Mouse (Mus musculus) c-Kit-positive CD71-positive TER-119-negative erythroid progenitor cells, embryonic 14.5 days (primary cell): ENCODE data around the gene Cuedc1.
"Not testable (repeated sequence)": the region's sequence is repeated elsewhere in the genome, so short reads cannot be mapped to it uniquely, and the experiment has no call there.

Experiments used
- DNase-seq: peaks from one replicate; pipeline ENCODE4 v3.0.0-alpha.2; 2013; ENCODE audit warnings: low read depth

Gene Cuedc1

DNA sequence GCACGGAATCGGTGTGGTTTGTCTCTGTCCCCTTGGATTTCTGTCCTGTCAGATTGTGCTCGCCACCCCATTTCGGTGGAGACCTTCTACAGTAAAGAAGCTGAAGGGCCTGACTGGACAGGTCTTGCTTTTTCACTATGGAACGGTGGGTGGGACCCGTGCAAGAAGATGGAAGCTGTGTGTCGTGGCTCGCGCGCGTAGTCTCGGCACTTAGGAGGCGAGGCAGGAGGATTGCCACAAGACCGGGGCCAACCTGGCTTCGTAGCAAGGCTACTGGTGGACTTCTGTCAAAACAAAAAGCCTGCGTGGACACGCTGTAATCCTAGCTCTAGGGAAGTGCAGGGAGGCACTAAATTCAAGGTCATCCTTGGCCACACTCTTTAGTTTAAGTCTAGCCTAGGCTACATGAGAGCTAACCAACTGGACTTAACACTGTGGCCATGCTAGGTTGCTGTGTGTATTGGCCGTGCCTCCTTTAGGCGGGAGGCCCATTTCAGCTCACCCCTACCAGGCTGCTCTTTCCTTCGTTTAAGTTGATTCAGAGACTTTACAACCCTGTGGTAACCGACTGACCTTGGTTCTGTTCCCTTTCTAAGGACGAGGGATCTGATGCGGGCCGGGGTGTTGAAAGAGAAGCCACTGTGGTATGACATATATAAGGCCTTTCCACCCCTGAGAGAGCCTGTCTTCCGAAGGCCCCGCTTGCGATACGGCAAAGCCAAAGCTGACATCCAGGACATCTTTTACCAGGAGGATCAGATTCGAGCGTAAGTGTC lies 106.9 kb downstream of the Cuedc1 start:
- DNase-seq, result no peak

GRCm38 (mm10) chr11:88206576-88206975 lies 108.7 kb downstream of the Cuedc1 start:
- DNase-seq, result not testable (repeated sequence)

GRCm38 (mm10) chr11:88207697-88208096 lies 109.8 kb downstream of the Cuedc1 start:
- DNase-seq, result no peak

DNA sequence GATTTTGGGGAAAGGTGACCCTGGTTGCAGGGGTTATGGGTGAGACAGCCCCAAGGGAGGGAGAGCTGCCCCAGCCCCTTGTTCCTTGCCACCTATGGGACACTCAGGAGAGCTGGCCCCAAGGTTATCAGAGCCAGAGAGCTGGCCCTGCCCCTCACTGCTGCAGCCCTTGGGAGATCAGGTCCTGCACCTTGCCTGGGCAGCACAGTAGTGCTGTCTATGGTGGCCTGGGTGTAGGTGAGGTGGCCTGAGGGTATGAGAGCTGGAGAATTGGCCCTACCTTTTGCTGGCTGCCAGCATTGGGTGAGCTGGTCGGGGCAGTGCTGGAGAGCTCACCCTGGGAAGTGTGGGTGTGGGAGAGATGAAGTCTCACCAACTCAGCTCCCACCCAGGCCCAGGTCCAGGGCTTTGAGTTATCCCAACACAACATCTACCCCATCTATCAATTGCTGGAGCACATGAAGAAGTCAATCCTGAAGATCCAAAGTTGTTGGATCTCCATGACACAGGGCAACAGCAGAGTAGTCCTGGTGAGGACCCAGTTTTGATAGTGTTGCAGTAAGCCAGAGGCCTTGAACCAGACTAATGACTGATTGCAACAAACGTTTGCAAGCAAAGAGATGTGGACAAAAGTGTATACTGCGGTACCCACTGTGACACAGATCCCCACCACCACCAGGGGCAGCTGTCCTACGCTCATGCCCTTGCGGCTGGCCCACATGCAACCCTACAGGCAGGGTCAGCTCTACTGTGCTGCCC lies 114.1 kb downstream of the Cuedc1 start:
- no peak for DNase-seq

GRCm38 (mm10) chr11:88213757-88214156 lies 115.9 kb downstream of the Cuedc1 start:
- no peak for DNase-seq

DNA sequence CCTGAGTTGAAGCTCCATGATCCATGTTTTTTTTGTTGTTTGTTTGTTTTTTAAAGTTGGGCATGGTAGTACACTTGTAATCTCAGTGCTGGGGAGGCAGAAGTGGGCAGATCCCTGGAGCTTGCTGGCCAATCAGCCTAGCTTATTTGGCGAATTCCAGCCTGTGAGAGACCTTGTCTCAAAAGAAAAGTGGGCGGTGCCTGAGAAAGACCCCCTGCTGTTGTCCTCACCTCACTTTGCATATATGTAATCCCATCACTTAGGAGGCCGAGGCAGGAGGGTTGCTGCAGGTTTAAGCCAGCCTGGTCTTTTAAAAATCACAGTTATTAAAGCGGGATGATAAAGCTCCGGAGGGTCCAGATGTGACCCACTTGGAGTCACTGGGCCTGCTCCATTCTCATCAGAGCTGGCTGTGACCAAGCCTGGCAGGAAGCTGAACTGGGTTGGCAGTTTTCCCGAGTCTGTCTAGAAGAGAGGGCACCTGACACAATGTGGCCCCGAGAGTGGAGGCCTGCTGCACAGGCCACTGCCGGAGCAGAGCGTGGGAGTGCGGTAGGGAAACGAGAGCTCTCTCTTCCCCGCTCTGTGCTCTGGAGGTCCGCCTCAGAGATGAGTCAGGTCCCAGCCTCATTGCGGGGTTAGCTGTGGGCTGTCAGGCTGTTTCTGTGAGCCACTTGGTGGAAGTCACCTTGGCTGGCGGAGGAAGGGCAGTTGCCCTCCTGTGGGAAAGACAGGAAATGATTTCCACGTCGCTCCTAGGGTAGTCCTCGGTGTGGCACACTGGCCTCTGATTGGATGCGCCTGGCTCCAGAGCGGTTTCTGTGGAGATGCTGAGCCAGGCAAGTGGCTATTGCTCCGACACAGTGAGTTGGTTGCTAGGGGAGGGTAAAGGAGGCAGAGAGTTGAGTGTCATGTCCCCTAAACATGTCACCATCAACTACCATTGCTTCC lies 117.3 kb downstream of the Cuedc1 start:
- no peak for DNase-seq

GRCm38 (mm10) chr11:88216231-88216685 lies 118.4 kb downstream of the Cuedc1 start:
- no peak for DNase-seq

DNA sequence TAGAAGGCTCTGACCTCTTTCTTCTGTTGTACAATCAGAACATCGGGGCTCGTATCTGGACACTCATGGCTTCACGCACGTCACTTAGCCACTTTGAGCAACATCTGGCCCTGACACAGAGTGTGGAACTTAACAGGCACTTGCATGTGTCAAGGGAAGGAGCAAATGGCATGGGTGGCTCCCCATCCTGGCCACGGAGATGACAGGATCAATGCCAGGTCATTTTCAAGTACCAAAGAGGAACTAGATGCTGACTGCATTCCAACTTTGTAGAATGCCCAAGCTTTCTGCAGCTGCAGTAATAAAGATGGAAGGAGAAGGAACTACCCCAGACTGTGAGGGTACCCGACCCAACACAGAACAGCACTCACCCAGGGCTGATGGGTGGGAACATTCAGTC lies 120.3 kb downstream of the Cuedc1 start:
- DNase-seq, result no peak

GRCm38 (mm10) chr11:88218586-88218985 lies 120.7 kb downstream of the Cuedc1 start:
- no peak for DNase-seq

GRCm38 (mm10) chr11:88221929-88222475 lies 124.1 kb downstream of the Cuedc1 start:
- DNase-seq, result no peak

GRCm38 (mm10) chr11:88227001-88227957 lies 129.4 kb downstream of the Cuedc1 start:
- no peak for DNase-seq

GRCm38 (mm10) chr11:88231213-88231790 lies 133.4 kb downstream of the Cuedc1 start:
- DNase-seq, result no peak

DNA sequence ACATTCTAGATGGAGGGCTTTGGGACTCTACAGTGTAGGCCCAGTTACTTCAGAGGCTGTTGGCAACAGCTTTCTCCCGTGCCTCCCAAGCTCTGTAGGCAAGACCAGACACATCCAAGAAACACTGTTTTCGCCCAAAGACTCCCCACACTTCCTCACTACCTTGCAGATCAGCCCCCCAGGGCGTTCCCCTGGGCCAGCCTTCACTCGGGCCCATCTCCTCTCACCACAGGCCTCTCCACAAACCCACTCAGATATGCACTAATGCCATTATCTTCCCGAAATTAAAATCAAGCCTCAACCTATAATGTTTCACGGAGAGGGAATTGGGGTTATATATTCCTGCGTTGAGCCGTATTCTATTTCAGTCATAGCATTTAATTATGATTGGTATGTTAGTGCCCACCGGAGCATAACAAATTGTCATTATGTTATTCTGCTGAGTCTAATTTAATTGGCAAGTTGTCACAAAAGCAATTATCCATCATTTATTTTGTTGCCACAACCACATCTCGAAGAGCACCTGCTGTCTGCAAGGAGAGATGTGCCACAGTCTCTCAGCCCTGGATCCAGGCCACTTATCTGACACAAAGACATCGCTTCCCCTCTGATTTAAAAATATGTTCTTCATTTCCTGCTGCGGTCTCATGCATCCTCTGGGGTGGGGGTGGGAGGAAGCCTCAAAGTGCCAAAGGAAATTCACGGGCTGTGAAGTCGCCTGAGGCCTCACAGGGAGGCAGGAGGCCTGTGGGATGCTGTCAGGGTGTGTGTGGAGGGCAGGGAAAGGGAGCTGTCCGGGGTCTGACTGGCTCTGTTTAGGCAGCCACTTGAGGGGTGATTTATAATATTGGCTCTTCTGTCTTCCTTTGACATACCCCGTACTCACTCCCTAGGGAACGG lies 135.9 kb downstream of the Cuedc1 start:
- DNase-seq, result no peak

DNA sequence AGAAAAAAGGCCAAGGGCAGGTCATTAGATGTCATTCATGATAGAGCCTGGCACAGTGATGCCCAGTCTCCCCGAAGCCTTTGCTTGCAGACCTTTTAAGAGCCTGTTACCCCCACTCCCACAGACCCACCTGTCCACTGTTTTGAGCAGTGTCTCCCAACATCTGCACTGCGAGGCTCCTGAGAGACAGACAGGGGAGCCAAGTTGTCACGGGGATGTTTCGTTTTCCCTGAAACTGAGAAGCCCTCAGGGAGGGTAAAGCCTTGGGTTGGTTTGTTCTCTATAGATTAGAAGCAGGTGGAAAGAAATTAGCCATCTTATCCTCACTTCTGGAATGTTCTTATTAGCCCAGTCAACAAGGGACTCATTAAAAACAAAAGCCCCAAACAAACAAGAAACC lies 136.9 kb downstream of the Cuedc1 start:
- no peak for DNase-seq

GRCm38 (mm10) chr11:88235221-88236203 lies 137.7 kb downstream of the Cuedc1 start:
- DNase-seq, result no peak

- DNase-seq, result no peak
These were observed 142.4 kb downstream of the Cuedc1 start for GRCm38 (mm10) chr11:88240275-88240674.

- no peak for DNase-seq
These were observed 143.0 kb downstream of the Cuedc1 start for GRCm38 (mm10) chr11:88240736-88241353.
